Mouse (Mus musculus): ENCODE data around the gene Spata2l.

The Spata2l gene

GRCm38 (mm10) chr8:123202288-123202687 lies 33.7 kb downstream of the Spata2l start:
- peak; percentile 86 for DNase-seq (ENCODE audit: low read depth, low spot score)

GRCm38 (mm10) chr8:123199864-123200263 lies 36.2 kb downstream of the Spata2l start:
- no peak for DNase-seq (ENCODE audit: low read depth, low spot score)

- peak; percentile 78 for DNase-seq (ENCODE audit: low read depth, low spot score)
Observed at GRCm38 (mm10) chr8:123197016-123197415, 39.0 kb downstream of the Spata2l start.

GRCm38 (mm10) chr8:123193771-123194170 lies 42.3 kb downstream of the Spata2l start:
- no peak for DNase-seq (ENCODE audit: low read depth, low spot score)

DNA sequence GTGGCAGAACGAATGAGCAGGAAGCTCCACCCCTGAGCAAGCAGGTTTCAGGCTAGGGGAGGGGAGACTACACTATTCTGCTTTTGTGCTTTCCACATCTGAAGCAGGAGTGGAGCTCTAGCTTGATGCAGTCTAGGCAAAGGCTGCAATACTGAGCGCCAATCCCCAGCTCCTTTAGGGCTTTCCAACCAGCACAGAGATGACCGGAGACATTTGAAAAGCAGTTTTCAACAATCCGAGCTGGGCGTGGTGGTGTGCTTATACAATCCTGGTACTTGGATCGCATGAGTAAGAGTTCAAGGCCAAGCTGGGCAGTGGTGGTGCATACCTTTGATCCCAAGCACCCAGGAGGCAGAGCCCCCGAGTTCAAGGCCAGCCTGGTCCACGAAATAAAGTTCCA lies 44.1 kb downstream of the Spata2l start:
- peak; percentile 57 for DNase-seq (ENCODE audit: low read depth, low spot score)

GRCm38 (mm10) chr8:123190678-123191077 lies 45.4 kb downstream of the Spata2l start:
- peak; percentile 87 for DNase-seq (ENCODE audit: low read depth, low spot score)

GRCm38 (mm10) chr8:123188841-123189240 lies 47.2 kb downstream of the Spata2l start:
- DNase-seq (ENCODE audit: low read depth, low spot score): no peak

GRCm38 (mm10) chr8:123188006-123188405 lies 48.0 kb downstream of the Spata2l start:
- DNase-seq (ENCODE audit: low read depth, low spot score): no peak

- DNase-seq (ENCODE audit: low read depth, low spot score): no peak
Observed at GRCm38 (mm10) chr8:123185566-123186409, 50.2 kb downstream of the Spata2l start, which contains the start of gene Dpep1. Gene Dpep1 (plus strand): TSS chr8:123186242.

DNA sequence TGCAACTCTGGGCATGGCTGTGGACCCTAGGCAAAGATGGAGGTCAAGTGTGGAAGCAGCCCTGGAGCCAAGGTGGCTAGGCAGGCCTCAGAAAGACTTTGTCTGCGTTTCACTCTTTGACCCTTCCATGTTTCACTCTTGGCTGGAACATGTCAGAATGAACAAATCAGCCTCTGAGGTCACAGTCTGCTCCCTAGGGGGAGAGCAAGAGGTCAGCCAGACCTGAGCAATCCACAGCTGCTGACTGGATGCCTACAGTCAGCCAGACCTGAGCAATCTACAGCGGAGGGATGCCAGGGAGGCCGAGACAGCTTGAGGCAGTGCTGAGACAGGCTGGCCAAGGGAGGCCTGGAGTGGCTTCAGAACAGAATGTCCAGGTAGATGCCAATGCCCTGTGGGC lies 54.6 kb downstream of the Spata2l start:
- DNase-seq (ENCODE audit: low read depth, low spot score): no peak

Data from R1 (cell line).